Mouse (Mus musculus): ENCODE measurements around the gene Atrnl1. TPM values are rescaled to one million over a fixed set of nuclear protein-coding genes. Genes with fewer than 3 reads are reported as not detected.
"Not testable (repeated sequence)": the region's sequence is repeated elsewhere in the genome, so short reads cannot be mapped to it uniquely, and the experiment has no call there.

Gene Atrnl1
- total RNA-seq, 2 experiments from 2014 or later, result 24.4 to 26.6 TPM

DNA sequence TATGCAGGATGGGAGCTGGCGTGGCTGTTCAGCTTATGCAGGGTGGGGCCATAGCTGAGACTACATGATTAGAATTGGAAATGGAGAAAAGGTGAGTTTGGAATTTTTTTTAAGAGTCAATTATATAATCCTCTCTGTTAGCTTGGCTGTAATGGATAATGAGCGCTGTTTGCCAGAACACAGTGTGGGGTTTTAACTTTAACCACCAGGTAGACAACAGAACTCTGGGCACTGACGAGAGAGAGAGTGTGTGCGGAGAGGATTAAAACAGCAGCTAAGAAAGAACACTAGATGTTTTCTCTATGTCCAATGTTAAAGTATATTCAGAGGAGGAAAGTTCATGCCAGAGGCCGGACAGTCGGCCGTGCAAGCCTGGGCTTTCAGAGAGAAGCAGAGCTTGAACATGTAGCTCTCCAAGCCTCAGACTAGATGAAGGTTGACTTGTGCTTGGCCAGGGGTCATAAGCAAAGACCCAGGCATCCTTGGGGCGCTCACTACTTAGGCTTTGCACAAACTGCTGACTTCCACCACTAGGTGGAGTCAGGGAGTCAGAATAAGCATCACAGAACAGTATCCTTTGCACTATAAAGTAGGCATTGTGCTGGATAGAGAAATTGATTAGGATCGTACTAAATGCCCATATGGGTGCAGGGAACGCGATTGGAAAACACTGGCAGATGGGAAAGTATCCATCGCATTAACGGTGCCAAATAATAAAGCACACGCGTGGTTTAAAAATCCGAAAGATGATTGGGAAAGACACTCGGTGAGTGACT is 205.6 kb downstream of the Atrnl1 start:
- DNase-seq (ENCODE audit: low spot score in 2 of 2), result no peak

GRCm38 (mm10) chr19:57817736-57818135 is 206.9 kb downstream of the Atrnl1 start:
- DNase-seq (ENCODE audit: low spot score in 2 of 2), result no peak

DNA sequence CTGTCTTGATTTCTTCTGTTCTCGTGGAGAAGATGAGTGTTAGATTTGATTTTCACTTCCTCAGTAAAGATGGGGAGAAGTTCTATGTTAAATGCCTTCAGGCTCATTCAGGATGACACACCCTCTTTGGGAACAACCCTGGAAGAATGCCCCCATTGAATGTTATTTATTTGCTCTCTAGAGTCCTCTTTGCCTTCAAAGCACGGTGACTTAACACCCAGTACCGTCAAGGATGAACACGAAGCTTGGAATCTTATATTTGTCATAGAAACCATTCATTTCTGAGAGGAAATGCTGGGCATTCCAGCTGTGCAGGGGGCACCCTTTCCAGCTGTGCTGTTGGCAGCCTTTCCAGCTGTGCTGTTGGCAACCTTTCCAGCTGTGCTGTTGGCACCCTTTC is 212.6 kb downstream of the Atrnl1 start:
- no peak for DNase-seq (ENCODE audit: low spot score in 2 of 2)

GRCm38 (mm10) chr19:57825271-57826207 is 214.7 kb downstream of the Atrnl1 start:
- DNase-seq (ENCODE audit: low spot score in 2 of 2), result no peak

DNA sequence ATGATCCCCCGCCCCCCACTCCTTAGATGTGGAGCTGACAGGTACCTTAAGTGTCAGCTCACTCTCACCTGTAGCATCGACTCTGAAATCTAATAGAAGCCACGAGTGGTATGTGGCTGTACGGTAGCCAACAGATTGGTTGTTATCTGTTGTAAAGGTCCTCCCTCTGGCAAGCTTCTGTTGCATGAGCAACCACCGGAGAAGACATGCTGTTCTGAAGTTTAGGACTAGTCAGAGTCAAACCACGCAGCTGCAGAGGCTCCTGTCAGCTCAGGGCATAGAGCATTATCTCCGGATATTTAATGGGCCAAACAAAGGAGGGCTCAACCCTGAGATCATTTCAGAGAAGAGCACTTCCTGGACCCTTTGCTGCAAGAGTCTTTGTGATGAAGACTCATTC is 222.2 kb downstream of the Atrnl1 start:
- DNase-seq (ENCODE audit: low spot score in 2 of 2), result no peak

GRCm38 (mm10) chr19:57837882-57838281 is 227.0 kb downstream of the Atrnl1 start:
- no peak for DNase-seq (ENCODE audit: low spot score in 2 of 2)

DNA sequence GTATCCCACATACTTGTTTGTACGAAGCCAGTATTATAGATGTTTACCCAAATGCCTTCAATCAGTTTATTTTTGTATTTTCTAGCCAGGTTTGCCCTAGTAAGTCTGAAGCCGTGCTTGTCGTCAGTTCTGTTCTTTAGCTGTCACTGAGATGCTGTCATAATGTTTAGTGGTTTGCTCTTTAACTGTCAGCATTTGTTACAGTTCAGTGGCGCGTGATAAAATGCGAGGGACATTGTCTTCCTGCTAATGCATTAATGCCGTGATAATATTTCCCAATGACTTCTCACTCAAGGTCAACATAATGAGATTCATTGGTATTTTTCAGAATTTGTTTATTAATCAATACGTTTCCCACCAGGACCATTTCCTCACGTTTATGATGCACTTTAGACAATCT is 227.7 kb downstream of the Atrnl1 start:
- no peak for DNase-seq (ENCODE audit: low spot score in 2 of 2)

DNA sequence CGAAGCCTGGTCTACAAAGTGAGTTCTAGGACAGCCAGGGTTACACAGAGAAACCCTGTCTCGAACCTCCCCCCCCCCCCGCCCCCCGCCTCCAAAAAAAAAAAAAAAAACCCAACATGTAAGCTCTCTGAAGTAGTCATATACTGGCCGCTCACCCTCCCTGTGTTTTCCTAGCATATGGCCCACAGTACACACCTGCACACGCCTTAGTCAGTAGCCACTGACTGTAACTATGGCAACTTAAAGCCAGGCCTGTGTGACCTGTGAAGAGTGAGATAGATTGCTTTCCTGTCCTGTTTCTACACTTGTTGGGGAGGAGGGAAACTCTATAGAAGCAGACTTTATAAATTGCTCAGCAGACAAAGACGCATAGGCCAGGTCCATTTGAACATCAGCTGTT is 239.1 kb downstream of the Atrnl1 start:
- DNase-seq (ENCODE audit: low spot score in 2 of 2), result no peak

GRCm38 (mm10) chr19:57868350-57868749 is 257.5 kb downstream of the Atrnl1 start:
- DNase-seq (ENCODE audit: low spot score in 2 of 2), result no peak

GRCm38 (mm10) chr19:57870871-57871270 is 260.0 kb downstream of the Atrnl1 start:
- DNase-seq (ENCODE audit: low spot score in 2 of 2), result no peak

DNA sequence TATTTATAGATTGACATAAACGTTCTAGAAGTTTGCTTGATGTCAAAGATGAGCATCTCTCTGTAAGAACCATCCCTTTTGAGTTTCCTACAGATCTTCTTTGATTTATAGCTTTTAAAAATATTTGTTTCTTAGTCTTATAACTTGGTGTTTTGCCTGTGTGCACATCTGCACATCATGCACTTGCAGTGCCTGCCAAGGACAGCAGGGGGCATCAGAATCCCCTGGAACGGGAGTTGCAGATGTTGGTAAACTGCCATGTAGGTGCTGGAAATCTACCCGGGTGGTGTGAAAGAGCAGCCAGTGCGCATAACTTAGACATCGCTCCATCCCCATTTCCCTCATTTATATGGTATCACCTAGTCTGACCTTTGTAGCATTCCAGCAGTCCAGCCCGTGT is 265.2 kb downstream of the Atrnl1 start:
- no peak for DNase-seq (ENCODE audit: low spot score in 2 of 2)

GRCm38 (mm10) chr19:57877343-57877742 is 266.5 kb downstream of the Atrnl1 start:
- no peak for DNase-seq (ENCODE audit: low spot score in 2 of 2)

DNA sequence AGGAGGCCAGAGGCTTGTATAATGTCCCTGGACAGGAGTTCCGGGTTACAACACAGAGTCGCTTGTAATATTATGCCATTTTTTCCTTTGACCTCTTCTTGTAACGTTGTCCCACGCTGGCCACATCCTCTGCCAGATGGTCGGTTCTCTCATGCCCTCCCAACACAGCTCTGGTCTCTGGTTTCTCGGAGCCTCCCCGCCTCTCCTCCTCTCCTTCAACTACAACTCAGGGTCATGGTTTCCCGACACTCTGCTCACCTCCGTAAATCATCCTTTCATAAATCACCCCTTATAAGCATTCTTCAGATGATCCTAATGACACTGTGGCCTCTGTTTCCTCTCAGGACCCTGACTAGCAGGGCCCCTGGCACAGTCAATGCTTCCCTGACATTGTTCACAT is 267.7 kb downstream of the Atrnl1 start:
- DNase-seq (ENCODE audit: low spot score in 2 of 2), result no peak

GRCm38 (mm10) chr19:57879841-57880240 is 269.0 kb downstream of the Atrnl1 start:
- not testable (repeated sequence) for DNase-seq (ENCODE audit: low spot score in 2 of 2)

GRCm38 (mm10) chr19:57881927-57882326 is 271.1 kb downstream of the Atrnl1 start:
- no peak for DNase-seq (ENCODE audit: low spot score in 2 of 2)

GRCm38 (mm10) chr19:57888871-57889270 is 278.0 kb downstream of the Atrnl1 start:
- no peak for DNase-seq (ENCODE audit: low spot score in 2 of 2)

- no peak for DNase-seq (ENCODE audit: low spot score in 2 of 2)
These were observed 278.9 kb downstream of the Atrnl1 start for GRCm38 (mm10) chr19:57889741-57890140.

- no peak for DNase-seq (ENCODE audit: low spot score in 2 of 2)
These were observed 280.1 kb downstream of the Atrnl1 start for GRCm38 (mm10) chr19:57890954-57891353.

DNA sequence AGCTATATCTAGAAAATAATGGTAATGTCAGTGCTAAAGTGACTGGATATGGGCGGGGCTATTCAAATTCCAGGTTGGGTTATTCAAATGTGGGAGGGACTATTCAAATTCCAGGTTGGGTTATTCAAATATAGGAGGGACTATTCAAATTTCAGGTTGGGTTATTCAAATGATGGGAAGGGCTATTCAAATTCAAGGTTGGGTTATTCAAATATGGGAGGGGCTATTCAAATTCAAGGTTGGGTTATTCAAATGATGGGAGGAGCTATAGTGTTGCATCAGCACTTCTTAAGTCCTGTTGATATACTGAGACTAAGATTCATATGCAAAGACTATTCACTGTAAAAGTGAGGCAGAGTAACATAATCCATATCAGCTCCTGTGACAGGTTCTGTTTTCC is 283.4 kb downstream of the Atrnl1 start:
- no peak for DNase-seq (ENCODE audit: low spot score in 2 of 2)

- DNase-seq (ENCODE audit: low spot score in 2 of 2), result no peak
These were observed 289.2 kb downstream of the Atrnl1 start for GRCm38 (mm10) chr19:57900037-57900436.

- DNase-seq (ENCODE audit: low spot score in 2 of 2), result no peak
These were observed 298.6 kb downstream of the Atrnl1 start for GRCm38 (mm10) chr19:57909466-57909865.

DNA sequence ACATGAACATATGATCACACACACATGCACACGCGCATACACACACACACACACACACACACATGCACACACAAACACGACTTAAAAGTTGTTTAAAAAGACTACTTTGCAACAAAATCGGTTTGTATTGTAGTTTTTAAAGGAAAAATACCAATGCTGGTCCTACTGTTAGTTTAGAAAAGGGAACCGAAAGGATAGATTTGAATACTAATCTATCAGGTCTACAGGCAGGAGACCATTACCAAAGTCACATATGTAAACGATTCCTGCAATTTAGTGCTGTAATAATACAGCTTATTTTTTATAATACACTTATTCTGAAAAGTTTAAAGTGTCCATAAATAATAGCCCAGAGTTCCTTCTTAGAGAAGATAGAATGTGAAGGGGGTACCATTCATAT is 299.8 kb downstream of the Atrnl1 start:
- no peak for DNase-seq (ENCODE audit: low spot score in 2 of 2)

Measured in gastrocnemius, postnatal 4 days (tissue).